Mouse (Mus musculus): ENCODE data around the gene 2900026A02Rik.

Gene 2900026A02Rik

GRCm38 (mm10) chr5:113146656-113147055, 74.4 kb downstream of the 2900026A02Rik start:
- no peak for DNase-seq

DNA sequence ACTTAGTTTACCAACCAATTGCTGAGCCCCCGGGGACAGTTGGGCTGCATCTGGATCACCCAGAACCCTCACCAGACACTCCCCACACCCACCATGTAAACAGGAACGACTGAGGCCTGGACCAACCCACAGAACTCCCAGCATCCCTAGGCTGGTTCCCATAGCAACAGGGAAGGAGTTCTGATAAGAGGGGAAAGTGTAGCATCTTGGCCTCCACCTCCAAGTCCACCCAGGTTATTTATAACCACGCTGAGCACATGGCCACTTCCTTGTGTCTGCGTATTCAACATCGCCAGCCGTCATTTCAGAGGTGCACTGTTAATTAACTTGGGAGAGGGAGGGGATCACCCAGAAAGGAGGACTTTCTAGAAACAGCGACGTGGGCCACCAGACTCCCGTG, 75.9 kb downstream of the 2900026A02Rik start:
- no peak for DNase-seq

- DNase-seq = peak; percentile 28
Observed at GRCm38 (mm10) chr5:113142486-113142885, 78.5 kb downstream of the 2900026A02Rik start.

- no peak for DNase-seq
Observed at GRCm38 (mm10) chr5:113142018-113142417, 79.0 kb downstream of the 2900026A02Rik start.

- no peak for DNase-seq
Observed at GRCm38 (mm10) chr5:113140872-113141271, 80.2 kb downstream of the 2900026A02Rik start.

DNA sequence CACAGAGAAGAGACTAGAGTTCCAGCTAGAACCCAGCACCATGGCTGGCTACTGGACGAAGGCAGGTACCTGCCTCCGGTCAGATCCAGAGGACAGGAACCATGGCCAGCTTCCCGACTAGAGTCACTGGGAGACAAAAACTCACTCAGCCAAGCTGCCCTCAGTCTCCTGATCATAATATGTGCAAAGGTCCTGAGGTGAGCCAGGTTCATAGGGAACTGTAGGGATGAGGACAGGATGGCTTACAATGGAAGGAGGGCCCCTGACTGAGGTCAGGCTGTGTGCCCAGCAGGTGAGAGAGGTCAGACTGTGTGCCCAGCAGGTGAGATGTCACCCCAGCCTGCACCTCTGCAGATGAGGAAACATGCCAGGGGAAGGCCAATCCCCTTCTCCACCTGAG, 81.0 kb downstream of the 2900026A02Rik start:
- DNase-seq = no peak

- DNase-seq = no peak
Observed at GRCm38 (mm10) chr5:113139064-113139726, 81.8 kb downstream of the 2900026A02Rik start.

DNA sequence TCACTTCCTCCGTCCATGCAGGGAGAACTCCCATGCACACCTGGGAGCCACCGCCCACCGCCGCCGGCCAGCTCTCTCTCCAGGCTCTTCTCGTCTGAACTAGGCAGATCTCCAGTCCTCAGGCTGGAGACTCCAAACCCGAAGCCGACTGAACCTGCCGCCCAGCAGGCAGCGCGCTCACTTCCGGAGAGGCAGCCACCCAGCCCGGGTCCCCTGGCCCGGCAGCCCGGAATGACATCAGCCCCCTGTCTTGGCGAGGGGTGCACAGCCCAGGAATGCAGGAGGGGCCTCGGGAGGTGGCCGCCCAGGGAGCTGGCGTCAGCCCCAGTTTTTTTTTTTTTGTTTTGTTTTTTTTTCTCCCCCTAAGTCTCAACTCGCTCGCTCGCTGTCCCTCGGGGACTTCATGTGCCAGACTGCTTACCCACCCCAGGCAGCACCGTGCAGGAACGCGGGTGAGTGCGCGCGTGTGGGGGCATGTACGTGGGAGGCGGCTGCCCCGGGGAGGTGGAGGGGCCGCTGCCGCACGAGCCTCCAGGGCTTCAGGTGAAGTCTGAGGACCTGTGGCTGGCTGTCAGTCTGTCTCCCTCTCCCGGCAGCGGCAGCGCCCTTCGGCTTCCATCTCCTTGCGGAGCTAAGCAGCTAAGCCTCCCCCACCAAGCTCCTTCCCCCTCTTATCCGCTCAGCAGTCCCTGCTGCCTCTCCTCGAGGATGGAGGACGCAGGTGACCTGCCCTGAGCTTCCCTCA, 82.5 kb downstream of the 2900026A02Rik start:
- DNase-seq = peak; percentile 37

GRCm38 (mm10) chr5:113137691-113138318, 83.2 kb downstream of the 2900026A02Rik start:
- DNase-seq = no peak

GRCm38 (mm10) chr5:113136951-113137487, 84.0 kb downstream of the 2900026A02Rik start:
- no peak for DNase-seq

- no peak for DNase-seq
Observed at GRCm38 (mm10) chr5:113135513-113135912, 85.5 kb downstream of the 2900026A02Rik start.

DNA sequence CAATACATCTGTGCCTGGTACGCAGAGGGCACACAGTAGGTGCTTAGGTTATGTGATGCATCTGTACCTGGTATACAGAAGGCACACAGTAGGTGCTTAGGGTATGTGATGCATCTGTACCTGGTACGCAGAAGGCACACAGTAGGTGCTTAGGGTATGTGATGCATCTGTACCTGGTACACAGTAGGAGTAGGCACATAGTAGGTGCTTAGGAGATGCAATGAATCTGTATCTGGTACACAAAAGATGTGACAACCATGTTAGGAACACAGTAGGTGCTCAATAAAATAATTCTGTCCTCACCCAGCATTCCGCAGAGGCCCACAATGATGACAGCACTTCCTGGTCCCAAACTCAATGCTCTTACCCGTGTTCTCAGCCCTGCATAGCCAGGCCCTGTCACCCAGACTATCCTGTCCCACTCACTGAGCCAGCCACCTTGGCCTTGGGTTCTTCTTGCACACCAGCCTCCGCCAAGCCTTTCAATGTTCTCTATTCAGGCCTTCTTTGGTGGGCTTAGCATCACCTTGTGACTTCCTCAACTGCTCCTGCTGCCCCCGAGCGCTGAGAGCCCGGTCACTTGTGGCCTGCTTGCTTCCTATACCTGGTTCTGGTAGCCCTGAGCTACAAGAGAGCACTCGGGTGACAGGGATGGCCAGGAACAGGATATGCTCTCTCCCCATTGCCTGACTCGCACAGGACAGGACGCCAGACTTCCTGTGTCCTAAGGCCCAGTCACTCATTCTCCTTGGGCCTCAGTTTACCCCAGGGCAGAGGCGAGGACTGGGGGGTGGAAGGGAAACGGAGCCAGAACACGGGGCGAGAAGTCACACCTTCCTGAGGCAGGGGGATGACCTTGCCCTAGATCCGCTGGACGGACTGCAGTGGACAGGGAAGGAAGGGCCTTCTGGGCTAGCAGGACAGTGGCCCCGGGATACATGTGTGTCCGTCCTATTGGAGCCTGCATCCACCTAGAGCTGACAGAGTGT, 87.0 kb downstream of the 2900026A02Rik start:
- no peak for DNase-seq

DNA sequence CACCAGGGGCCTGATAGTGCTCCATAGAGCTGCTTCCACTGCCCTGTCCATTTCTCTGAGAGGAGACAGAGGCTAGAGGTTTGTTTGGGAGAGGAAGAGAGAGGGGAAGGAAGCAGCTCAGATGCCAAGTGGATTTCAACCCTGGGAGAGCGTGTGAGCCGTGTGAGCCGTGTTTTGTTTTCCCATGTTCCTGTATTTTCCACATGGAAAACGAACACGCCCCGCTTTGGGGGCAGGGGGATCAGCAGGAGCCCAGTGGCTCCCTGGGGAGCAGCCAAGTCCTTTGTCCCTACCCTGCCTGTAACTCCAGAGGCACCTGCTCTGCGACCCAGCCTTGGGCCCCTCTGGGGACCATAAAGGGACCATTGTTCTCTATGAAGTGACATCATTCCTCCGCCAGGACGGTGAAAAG, 88.0 kb downstream of the 2900026A02Rik start:
- peak; percentile 54 for DNase-seq

- peak; percentile 49 for DNase-seq
Observed at GRCm38 (mm10) chr5:113132635-113133041, 88.4 kb downstream of the 2900026A02Rik start.

DNA sequence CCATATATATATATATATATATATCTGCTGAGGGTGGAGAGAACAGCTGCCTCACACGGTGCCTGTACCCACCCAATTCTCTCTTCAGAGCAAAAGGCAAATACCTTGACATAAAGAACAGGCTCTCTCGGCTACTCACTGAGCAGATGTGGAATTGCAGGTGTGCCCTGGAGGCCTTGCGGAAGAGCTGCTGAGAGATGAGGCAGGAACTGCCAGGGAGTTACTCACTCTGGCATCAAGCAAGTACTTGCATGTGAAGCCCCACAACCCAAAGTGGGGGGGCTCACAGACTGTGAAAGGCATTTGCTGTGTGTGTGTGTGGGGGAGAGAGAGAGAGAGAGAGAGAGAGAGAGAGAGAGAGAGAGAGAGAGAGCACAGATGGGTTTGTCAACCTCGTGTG, 92.6 kb downstream of the 2900026A02Rik start:
- no peak for DNase-seq

GRCm38 (mm10) chr5:113126476-113126875, 94.6 kb downstream of the 2900026A02Rik start:
- no peak for DNase-seq

GRCm38 (mm10) chr5:113123693-113124092, 97.3 kb downstream of the 2900026A02Rik start:
- DNase-seq = no peak

DNA sequence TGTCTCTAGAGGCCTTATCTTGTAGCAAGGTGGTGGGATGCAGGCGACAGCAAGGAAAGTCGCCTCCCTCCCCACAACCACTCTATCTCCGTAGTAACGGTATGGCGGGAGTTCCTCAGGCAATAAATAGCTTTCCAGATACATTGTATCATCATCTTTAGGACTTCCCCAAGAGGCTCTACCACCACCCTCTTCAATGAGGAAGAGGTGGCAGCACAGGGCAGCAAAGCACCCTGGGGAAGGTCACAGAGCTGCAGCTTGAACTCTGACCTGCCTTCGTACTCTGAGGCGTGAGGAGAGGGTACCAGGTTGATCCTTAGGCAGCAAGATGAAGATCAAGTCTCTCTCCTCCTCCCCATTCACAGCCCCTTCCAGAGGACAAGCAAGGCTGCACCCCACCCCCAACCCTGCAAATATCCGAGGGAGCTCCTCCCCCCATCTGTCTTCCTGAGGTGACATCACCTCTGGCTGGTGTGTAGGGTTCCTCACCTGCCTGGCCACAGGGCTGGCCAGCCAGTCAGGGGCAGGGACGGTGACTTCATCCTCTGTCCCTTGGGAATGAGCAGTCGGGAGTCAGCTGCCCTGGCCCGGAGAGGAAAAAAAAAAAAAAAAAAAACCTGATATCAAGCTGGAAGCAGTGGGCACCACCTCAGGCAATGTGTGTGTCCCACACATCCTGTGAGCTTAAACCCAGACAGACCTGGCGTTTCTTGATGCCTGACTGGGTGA, 98.5 kb downstream of the 2900026A02Rik start:
- no peak for DNase-seq

- DNase-seq = no peak
Observed at GRCm38 (mm10) chr5:113121591-113121875, 99.5 kb downstream of the 2900026A02Rik start.

GRCm38 (mm10) chr5:113120741-113121590, 100.1 kb downstream of the 2900026A02Rik start:
- DNase-seq = no peak

Measured in kidney, adult 9 months (tissue).